Mouse (Mus musculus) liver, embryonic 14.5 days (tissue): ENCODE measurements at regions not wholly inside any gene's neighbourhood (a gene's known extent, or its start where the extent isn't known, plus 50 kb on each side); places are given as distances from the start of the nearest gene placed in this dataset.

Experiments
- ATAC-seq: fragments of 200-750 bp; cut with Nextera tagmentation; 2 replicates; pipeline ENCODE4 v1.8.0; 2017; ENCODE audit warnings: moderate number of reproducible peaks, mild to moderate bottlenecking, moderate library complexity; ENCODE audit not compliant: insufficient read depth
- DNase-seq, 3 experiments: peaks; one replicate each; pipeline ENCODE4 v3.0.0-alpha.2; 2012 to 2013; ENCODE audit warnings: low read depth in 3 of 3, low spot score in 3 of 3
- H3K27ac ChIP-seq: fragments of 300-500 bp; sonication (generic); 2 replicates; pipeline ENCODE4 v1.5.1; 2014; ENCODE audit warnings: moderate library complexity, mild to moderate bottlenecking, control low read depth, inconsistent platforms
- H3K27me3 ChIP-seq: fragments of 300-500 bp; sonication (generic); 2 replicates; pipeline ENCODE4 v1.6.1; 2014; ENCODE audit warnings: mild to moderate bottlenecking, low read length, moderate library complexity; ENCODE audit not compliant: control insufficient read depth, insufficient read depth
- H3K36me3 ChIP-seq: fragments of 300-500 bp; sonication (generic); replicated peaks from 2 replicates; pipeline ENCODE4 v1.6.1; 2014; ENCODE audit warnings: low read depth; ENCODE audit not compliant: control insufficient read depth, insufficient read depth
- H3K4me1 ChIP-seq, 2 experiments: fragments of 200-500 bp in 1 of 2; fragments of 300-500 bp in 1 of 2; sonication (generic) in 1 of 2; replicated peaks; 2 replicates each; pipeline ENCODE4 v1.6.1; 2012 to 2014; ENCODE audit warnings: antibody characterized with exemption in 1 of 2, inconsistent platforms in 1 of 2, low read length in 1 of 2; ENCODE audit not compliant: control insufficient read depth in 2 of 2, insufficient read depth in 2 of 2
- H3K4me2 ChIP-seq: fragments of 300-500 bp; sonication (generic); 2 replicates; pipeline ENCODE4 v1.6.1; 2014; ENCODE audit warnings: low read depth, mild to moderate bottlenecking, control low read depth, moderate library complexity
- H3K4me3 ChIP-seq, 2 experiments: fragments of 200-500 bp in 1 of 2; fragments of 300-500 bp in 1 of 2; sonication (generic) in 1 of 2; 2 replicates each; pipeline ENCODE4 v1.5.1; 2012 to 2014; ENCODE audit warnings: low read depth in 2 of 2, low read length in 2 of 2, mild to moderate bottlenecking in 2 of 2, control low read depth in 1 of 2, inconsistent platforms in 1 of 2, moderate library complexity in 1 of 2; ENCODE audit not compliant: insufficient read depth in 1 of 2
- H3K9ac ChIP-seq: fragments of 300-500 bp; sonication (generic); replicated peaks from 2 replicates; pipeline ENCODE4 v1.6.1; 2014; ENCODE audit warnings: mild to moderate bottlenecking, control low read depth, moderate library complexity
- H3K9me3 ChIP-seq: fragments of 300-500 bp; sonication (generic); 2 replicates; pipeline ENCODE4 v1.6.1; 2016; ENCODE audit warnings: low read length, mixed read lengths; ENCODE audit not compliant: control insufficient read depth
- CTCF ChIP-seq: IDR thresholded peaks from 2 replicates; pipeline ENCODE4 v1.5.1; 2016; ENCODE audit warnings: antibody characterized with exemption, low read depth, control low read depth
- EP300 ChIP-seq: IDR thresholded peaks from 2 replicates; pipeline ENCODE4 v1.6.1; 2016; ENCODE audit warnings: antibody characterized with exemption, low read depth
- WGBS: fragments of 180-500 bp; shearing (Covaris S2); extraction: QIAGEN DNeasy Blood & Tissue Kit; methylation state at CpG from one replicate; pipeline ENCODE4 v1.1.7; 2014; ENCODE audit not compliant: insufficient replicate concordance; 5-methylcytosine and 5-hydroxymethylcytosine counted together

GRCm38 (mm10) chr15:10869879-10870278, 82.3 kb upstream of the C1qtnf3 start:
- H3K4me3 ChIP-seq = no peak overlapping the region
- H3K27ac ChIP-seq = no peak overlapping the region
- no peaks in the 10 kb centered on the region for H3K27me3 ChIP-seq
- H3K36me3 ChIP-seq = no peaks in the 10 kb centered on the region
- no peak for TF ChIP-seq EP300
- TF ChIP-seq CTCF = no peak
- ATAC-seq = no peak
- H3K4me1 ChIP-seq = peaks cover 0 to 3% of the 10 kb centered on the region in 2 experiments; a peak in 1 of 4 replicates
- H3K9me3 ChIP-seq = no peaks in the 10 kb centered on the region
- H3K9ac ChIP-seq = no peak overlapping the region
- WGBS = 36% methylated on average over 13 of the region's 13 CpGs
- no peak overlapping the region for H3K4me2 ChIP-seq
- DNase-seq = no peak

- DNase-seq (no peak), ATAC-seq (no peak)
- peaks cover 0 to 3% of the 10 kb centered on the region in 2 experiments; a peak in 1 of 4 replicates for H3K4me1 ChIP-seq
- H3K4me3 ChIP-seq = no peak overlapping the region
- TF ChIP-seq CTCF (peak; percentile 62), EP300 (no peak)
- no peaks in the 10 kb centered on the region for H3K9me3 ChIP-seq
- WGBS = 12% methylated on average over 12 of the region's 13 CpGs
- H3K27ac ChIP-seq = no peak overlapping the region
- H3K36me3 ChIP-seq = no peaks in the 10 kb centered on the region
- H3K4me2 ChIP-seq = no peak overlapping the region
- H3K27me3 ChIP-seq = no peaks in the 10 kb centered on the region
- no peak overlapping the region for H3K9ac ChIP-seq
These were observed 79.7 kb upstream of the C1qtnf3 start for GRCm38 (mm10) chr15:10872322-10872967.

GRCm38 (mm10) chr15:10876328-10876727, 75.8 kb upstream of the C1qtnf3 start:
- no peaks in the 10 kb centered on the region for H3K4me1 ChIP-seq
- no peak overlapping the region for H3K9ac ChIP-seq
- no peak overlapping the region for H3K4me3 ChIP-seq
- DNase-seq (no peak), ATAC-seq (0 out of 2 replicates have a peak, but pooled peaks have one; percentile 23)
- whole genome bisulfite sequencing = 47% methylated on average over 5 of the region's 5 CpGs
- no peaks in the 10 kb centered on the region for H3K9me3 ChIP-seq
- H3K27me3 ChIP-seq = no peaks in the 10 kb centered on the region
- H3K36me3 ChIP-seq = no peaks in the 10 kb centered on the region
- H3K4me2 ChIP-seq = no peak overlapping the region
- TF ChIP-seq EP300 = no peak
- no peak for TF ChIP-seq CTCF
- H3K27ac ChIP-seq = no peak overlapping the region

GRCm38 (mm10) chr15:10881726-10882125, 70.4 kb upstream of the C1qtnf3 start:
- H3K27me3 ChIP-seq = no peaks in the 10 kb centered on the region
- no peak overlapping the region for H3K4me2 ChIP-seq
- TF ChIP-seq CTCF (no peak), EP300 (no peak)
- H3K9ac ChIP-seq = no peak overlapping the region
- no peaks in the 10 kb centered on the region for H3K36me3 ChIP-seq
- no peak for ATAC-seq
- DNase-seq = no peak
- no peaks in the 10 kb centered on the region for H3K4me1 ChIP-seq
- H3K4me3 ChIP-seq = no peak overlapping the region
- no peak overlapping the region for H3K27ac ChIP-seq
- 50% methylated on average over 1 of the region's 1 CpGs for WGBS
- H3K9me3 ChIP-seq = no peaks in the 10 kb centered on the region

- Histone ChIP-seq H3K27me3 (no peaks in the 10 kb centered on the region), H3K4me3 (no peak overlapping the region), H3K4me2 (no peak overlapping the region), H3K36me3 (no peaks in the 10 kb centered on the region), H3K4me1 (peaks cover 0 to 7% of the 10 kb centered on the region in 2 experiments; a peak in 2 of 4 replicates), H3K27ac (no peak overlapping the region), H3K9me3 (no peaks in the 10 kb centered on the region), H3K9ac (no peak overlapping the region)
- DNase-seq (no peak), ATAC-seq (no peak)
- WGBS = 79% methylated on average over 6 of the region's 6 CpGs
- TF ChIP-seq CTCF (no peak), EP300 (no peak)
These were observed 64.1 kb upstream of the C1qtnf3 start for GRCm38 (mm10) chr15:10887990-10888389.
